Mouse (Mus musculus) spleen, adult 2 months (tissue): Measurements from ENCODE around the gene Cmas. TPM values are rescaled to one million over a fixed set of nuclear protein-coding genes. Genes with fewer than 3 reads are reported as not detected.

Experiments used
- DNase-seq, 2 experiments: peaks; one replicate each; pipeline versions ENCODE4 v3.0.0 to v3.0.0-alpha.2; 2012 to 2021; ENCODE audit warnings: low spot score in 2 of 2, low read depth in 1 of 2
- H3K27ac ChIP-seq: fragments of 200-500 bp; 2 replicates; pipeline ENCODE4 v1.5.1; 2012; ENCODE audit warnings: low read length, inconsistent platforms; ENCODE audit not compliant: insufficient read depth
- H3K27me3 ChIP-seq: fragments of 200-500 bp; 2 replicates; pipeline ENCODE4 v1.6.1; 2012; ENCODE audit warnings: mild to moderate bottlenecking, moderate library complexity, low read length, inconsistent platforms; ENCODE audit not compliant: control insufficient read depth, insufficient read depth
- H3K36me3 ChIP-seq: fragments of 200-500 bp; 2 replicates; pipeline ENCODE4 v1.6.1; 2012; ENCODE audit warnings: mild to moderate bottlenecking, low read length, inconsistent platforms; ENCODE audit not compliant: control insufficient read depth, insufficient read depth
- H3K4me1 ChIP-seq: fragments of 200-500 bp; 2 replicates; pipeline ENCODE4 v1.6.1; 2011; ENCODE audit warnings: inconsistent platforms; ENCODE audit not compliant: control insufficient read depth, insufficient read depth, insufficient read length
- H3K4me3 ChIP-seq: fragments of 200-500 bp; 2 replicates; pipeline ENCODE4 v1.5.1; 2011; ENCODE audit warnings: mild to moderate bottlenecking, inconsistent platforms; ENCODE audit not compliant: insufficient read depth, insufficient read length; ENCODE audit errors: extremely low read depth
- CTCF ChIP-seq: fragments of 200-500 bp; IDR thresholded peaks from 2 replicates; pipeline ENCODE4 v1.5.1; 2011; ENCODE audit warnings: mild to moderate bottlenecking, inconsistent platforms; ENCODE audit not compliant: insufficient read depth, insufficient read length, insufficient replicate concordance; ENCODE audit errors: extremely low read depth
- POLR2A ChIP-seq: fragments of 200-500 bp; IDR thresholded peaks from 2 replicates; pipeline ENCODE4 v1.6.1; 2011; ENCODE audit warnings: low read depth, low read length, inconsistent platforms
- WGBS: fragments of 180-500 bp; shearing (Covaris S2); methylation state at CpG from one replicate; pipeline ENCODE4 v1.1.7; 2018; 5-methylcytosine and 5-hydroxymethylcytosine counted together
- polyA plus RNA-seq: library from polyadenylated mRNA; depleted of rRNA; stranded (reverse); fragments of >200 nt; gene quantifications from 2 replicates; pipeline ENCODE4 v1.2.3, GENCODE M21; 2012

Gene Cmas
- polyA plus RNA-seq, 1 experiment = 34.5 TPM

- Histone ChIP-seq H3K4me1 (no peaks in the 10 kb centered on the region), H3K4me3 (no peak overlapping the region), H3K36me3 (no peaks in the 10 kb centered on the region), H3K27ac (no peak overlapping the region), H3K27me3 (no peaks in the 10 kb centered on the region)
- TF ChIP-seq CTCF = no peak
- TF ChIP-seq POLR2A = no peak
- DNase-seq = no peak
- WGBS = 69% methylated on average over 7 of the region's 7 CpGs
Observed at GRCm38 (mm10) chr6:142799704-142800374, 43.4 kb downstream of the Cmas start.

- H3K36me3 ChIP-seq = no peaks in the 10 kb centered on the region
- WGBS = 92% methylated on average over 5 of the region's 5 CpGs
- H3K4me3 ChIP-seq = no peak overlapping the region
- TF ChIP-seq POLR2A = no peak
- no peak for TF ChIP-seq CTCF
- no peaks in the 10 kb centered on the region for H3K4me1 ChIP-seq
- no peaks in the 10 kb centered on the region for H3K27me3 ChIP-seq
- H3K27ac ChIP-seq = no peak overlapping the region
- DNase-seq = no peak
Observed at GRCm38 (mm10) chr6:142801687-142802086, 45.2 kb downstream of the Cmas start.

GRCm38 (mm10) chr6:142802617-142803525 is 46.4 kb downstream of the Cmas start:
- Histone ChIP-seq H3K4me3 (no peak overlapping the region), H3K27ac (no peak overlapping the region), H3K4me1 (no peaks in the 10 kb centered on the region), H3K27me3 (no peaks in the 10 kb centered on the region), H3K36me3 (no peaks in the 10 kb centered on the region)
- WGBS = 80% methylated on average over 11 of the region's 11 CpGs
- DNase-seq = no peak
- TF ChIP-seq POLR2A (no peak), CTCF (no peak)

- no peak within 1 kb of the TSS for H3K4me3 ChIP-seq
- no peak for DNase-seq
- no peaks in the 10 kb centered on the region for H3K4me1 ChIP-seq
- no peaks in the 10 kb centered on the region for H3K27me3 ChIP-seq
- H3K27ac ChIP-seq = no peak within 1 kb of the TSS
- no peak for TF ChIP-seq CTCF
- TF ChIP-seq POLR2A = no peak
- H3K36me3 ChIP-seq = no peaks in the 10 kb centered on the region
Observed at GRCm38 (mm10) chr6:142804402-142804801, 47.9 kb downstream of the Cmas start, which contains the start of gene Sult6b2. Gene Sult6b2, minus strand, starts transcription at chr6:142804502.

GRCm38 (mm10) chr6:142806326-142806725 is 49.8 kb downstream of the Cmas start:
- no peak for DNase-seq
- no peak overlapping the region for H3K4me3 ChIP-seq
- WGBS = 55% methylated on average over 4 of the region's 4 CpGs

GRCm38 (mm10) chr6:142809373-142810098 is 53.0 kb downstream of the Cmas start:
- no peak overlapping the region for H3K27ac ChIP-seq
- no peaks in the 10 kb centered on the region; the same call in 1 of the 2 replicates for H3K4me1 ChIP-seq
- no peak overlapping the region for H3K4me3 ChIP-seq
- no peak for DNase-seq
- H3K36me3 ChIP-seq = no peaks in the 10 kb centered on the region
- H3K27me3 ChIP-seq = no peaks in the 10 kb centered on the region
- TF ChIP-seq POLR2A (no peak), CTCF (no peak)
- 38% methylated on average over 6 of the region's 6 CpGs for WGBS

More at GRCm38 (mm10) chr6:142806326-142806725, 49.8 kb downstream of the Cmas start:
- TF ChIP-seq CTCF (no peak), POLR2A (no peak)
- Histone ChIP-seq H3K4me1 (no peaks in the 10 kb centered on the region), H3K36me3 (no peaks in the 10 kb centered on the region), H3K27me3 (no peaks in the 10 kb centered on the region), H3K27ac (no peak overlapping the region)
